Mouse (Mus musculus) central nervous system, embryonic 18 days (tissue): ENCODE measurements around the gene Klf11. TPM values are rescaled to one million over a fixed set of nuclear protein-coding genes. Genes with fewer than 3 reads are reported as not detected.

ENCODE experiments used
- polyA plus RNA-seq: library from polyadenylated mRNA; depleted of rRNA; stranded (reverse); fragments of >200 nt; gene quantifications from 2 replicates; pipeline ENCODE4 v1.2.3, GENCODE M21; 2012; rRNA removed

The Klf11 gene
- polyA plus RNA-seq, result 16.2 and 18.2 TPM in 2 replicates

DNA sequence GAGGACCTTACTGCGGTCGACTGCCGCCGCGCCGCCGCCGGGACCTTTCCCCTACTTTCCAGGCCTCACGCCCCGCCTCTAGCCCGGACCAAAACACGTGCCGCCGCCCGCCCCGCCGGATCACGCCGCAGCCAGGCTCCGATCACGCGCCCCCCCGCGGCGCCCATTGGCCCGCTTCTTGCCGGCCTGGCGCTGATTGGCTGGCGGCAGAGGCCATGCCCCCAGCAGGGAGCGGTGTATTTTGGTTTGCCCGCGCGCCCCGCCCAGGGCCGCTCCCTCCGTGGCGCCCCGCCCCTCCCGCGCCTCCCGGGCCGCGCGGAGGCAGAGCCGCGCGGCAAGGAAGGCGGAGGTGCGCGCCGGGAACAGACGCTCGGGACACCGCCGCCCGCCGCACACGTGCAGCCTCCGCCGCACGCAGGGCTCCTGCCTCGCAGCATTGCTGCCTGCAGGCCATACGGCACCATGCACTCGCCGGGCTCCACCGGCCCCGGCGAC is at the start of gene Klf11:
Gene Klf11, plus strand, starts transcription at position 212 of the 495 bp plus-strand sequence.

GRCm38 (mm10) chr12:24681286-24682023 is 30.4 kb downstream of the Klf11 start, which contains the start of gene Cys1:
Gene Cys1 (minus strand): TSS chr12:24681813.

DNA sequence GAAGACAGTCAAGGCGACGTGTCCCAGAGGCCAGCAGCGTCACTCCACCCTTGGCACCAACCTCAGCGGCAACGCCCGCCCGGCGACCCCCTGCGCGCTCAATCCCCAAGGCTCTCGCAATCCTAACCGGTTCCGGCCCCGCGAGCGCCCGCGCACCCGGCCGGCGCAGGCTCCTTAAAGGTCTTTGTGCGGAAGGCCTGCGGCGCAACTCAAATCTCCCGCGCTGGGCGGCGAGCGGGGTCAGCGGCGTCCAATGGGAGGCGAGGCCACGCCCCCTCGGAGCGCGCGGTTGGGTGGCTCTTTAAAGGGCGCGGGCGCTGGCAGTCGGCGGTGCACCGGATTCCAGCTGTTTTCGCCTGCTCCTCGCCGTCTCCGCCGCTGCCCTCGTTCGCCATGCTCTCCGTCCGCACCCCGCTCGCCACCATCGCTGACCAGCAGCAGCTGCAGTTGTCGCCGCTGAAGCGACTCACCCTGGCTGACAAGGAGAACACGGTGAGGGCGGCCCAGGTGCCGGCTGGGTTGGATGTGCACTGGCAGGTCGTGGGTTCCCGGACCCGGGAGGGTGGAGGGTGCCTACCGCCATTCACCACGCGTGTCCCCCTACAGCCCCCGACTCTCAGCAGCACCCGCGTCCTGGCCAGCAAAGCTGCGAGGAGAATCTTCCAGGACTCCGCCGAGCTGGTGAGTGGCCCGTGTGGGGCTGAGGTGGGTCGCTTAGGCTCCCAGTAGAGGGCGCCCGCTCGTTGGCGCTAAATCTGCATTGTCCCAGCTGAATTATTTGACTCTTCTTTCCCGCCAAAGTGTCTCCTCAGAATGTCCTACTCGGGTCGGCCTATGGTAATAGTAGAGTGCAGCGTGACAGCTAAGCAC is 57.1 kb downstream of the Klf11 start, which contains the start of gene Rrm2:
Gene Rrm2, plus strand, starts transcription at position 288 of the 870 bp plus-strand sequence.

Other genes starting within 250 kb of the Klf11 start
- 33.9 and 34.2 TPM in 2 replicates for gene Taf1b, start 152.9 kb upstream of the Klf11 start, polyA plus RNA-seq
- gene Grhl1, start 79.0 kb upstream of the Klf11 start, polyA plus RNA-seq, result 2.3 and 2.6 TPM in 2 replicates
- gene Cys1, start 30.5 kb downstream of the Klf11 start, polyA plus RNA-seq, result 4.2 and 5.2 TPM in 2 replicates
- 18.1 and 21.0 TPM in 2 replicates for gene Rrm2, start 57.0 kb downstream of the Klf11 start, polyA plus RNA-seq
- 24.2 and 24.5 TPM in 2 replicates for gene Mboat2, start 179.6 kb downstream of the Klf11 start, polyA plus RNA-seq